Mouse (Mus musculus): ENCODE measurements around the gene Slc3a1. TPM values are rescaled to one million over a fixed set of nuclear protein-coding genes. Genes with fewer than 3 reads are reported as not detected.

Slc3a1 gene
- 1.6 and 2.2 TPM in 2 replicates for polyA plus RNA-seq (2014; fragmentation: Nextera tagmentation; extraction: Ambion mirVana)

DNA sequence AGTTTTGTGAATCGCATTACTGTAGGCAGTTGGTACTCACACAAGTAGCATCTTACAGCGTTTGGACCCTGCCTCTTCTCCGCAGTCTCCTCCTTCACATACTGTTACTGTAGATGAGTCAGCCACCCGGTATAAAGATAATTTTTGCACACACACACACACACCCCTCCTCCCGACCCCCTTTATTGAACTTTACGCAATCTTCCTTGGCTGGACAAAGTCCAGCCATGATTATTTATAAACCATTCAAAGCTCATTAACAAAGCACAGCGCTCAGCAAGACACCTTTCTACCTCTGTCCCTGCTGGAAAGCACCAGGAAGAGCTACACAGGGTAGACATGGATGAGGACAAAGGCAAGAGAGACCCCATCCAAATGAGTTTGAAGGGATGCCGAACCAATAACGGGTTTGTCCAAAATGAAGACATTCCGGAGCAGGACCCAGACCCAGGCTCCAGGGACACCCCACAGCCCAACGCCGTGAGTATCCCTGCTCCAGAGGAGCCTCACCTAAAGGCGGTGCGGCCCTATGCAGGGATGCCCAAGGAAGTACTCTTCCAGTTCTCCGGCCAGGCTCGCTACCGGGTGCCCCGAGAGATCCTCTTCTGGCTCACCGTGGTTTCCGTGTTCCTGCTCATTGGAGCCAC lies at the start of gene Slc3a1:
TSS of gene Slc3a1 (plus strand) at position 284 of the 647 bp plus-strand sequence.
- Histone ChIP-seq H3K4me3 (ENCODE audit: low read depth, low read length) (no peak within 1 kb of the TSS), H3K27ac (ENCODE audit: low read depth) (no peak within 1 kb of the TSS), H3K4me1 (replicated peaks; ENCODE audit: control insufficient read depth, insufficient read depth, low read length) (no peaks in the 10 kb centered on the region), H3K4me2 (ENCODE audit: low read length) (no peak within 1 kb of the TSS), H3K36me3 (ENCODE audit: control insufficient read depth, insufficient read depth, low read length) (no peaks in the 10 kb centered on the region), H3K27me3 (replicated peaks; ENCODE audit: control insufficient read depth, insufficient read depth, low read length) (no peaks in the 10 kb centered on the region), H3K9me3 (ENCODE audit: control insufficient read depth, low read length) (no peaks in the 10 kb centered on the region), H3K9ac (ENCODE audit: low read length) (no peak within 1 kb of the TSS)
- ATAC-seq (replicated peaks; ENCODE audit: low FRiP score, low TSS enrichment, low read depth) = no peak; the same call in 1 of the 2 replicates
- DNase-seq (ENCODE audit: low spot score) = peak; percentile 51
- WGBS = 86% methylated on average over 20 of the region's 20 CpGs

DNA sequence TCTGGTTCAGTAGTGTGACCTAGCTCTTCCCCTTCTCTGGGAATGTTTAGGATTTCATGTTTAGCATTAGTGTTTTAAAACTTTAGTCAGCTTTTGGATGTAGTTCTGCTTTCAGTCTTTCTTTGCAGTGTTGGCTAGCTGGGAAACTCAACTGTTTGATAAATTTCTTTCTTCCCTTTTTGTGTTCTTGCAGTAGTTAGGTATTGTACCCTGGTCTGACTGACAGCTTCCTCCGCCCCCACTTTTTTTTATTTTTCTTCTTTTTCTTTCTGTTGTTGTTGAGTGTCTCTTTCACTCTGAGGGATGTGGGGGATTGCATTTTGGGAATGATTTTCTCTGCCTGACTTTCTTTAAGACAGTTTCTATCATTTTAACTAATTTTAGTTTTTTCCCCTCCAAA lies 46.5 kb upstream of the Slc3a1 start:
- DNase-seq (ENCODE audit: low spot score) (no peak), ATAC-seq (replicated peaks; ENCODE audit: low FRiP score, low TSS enrichment, low read depth) (no peak)
- Histone ChIP-seq H3K4me3 (ENCODE audit: low read depth, low read length) (no peak overlapping the region), H3K27me3 (replicated peaks; ENCODE audit: control insufficient read depth, insufficient read depth, low read length) (no peaks in the 10 kb centered on the region), H3K9me3 (ENCODE audit: control insufficient read depth, low read length) (0 out of 2 replicates have a peak, but pooled peaks cover 5% of the 10 kb centered on the region), H3K4me2 (ENCODE audit: low read length) (no peak overlapping the region), H3K27ac (ENCODE audit: low read depth) (no peak overlapping the region), H3K4me1 (replicated peaks; ENCODE audit: control insufficient read depth, insufficient read depth, low read length) (0 out of 2 replicates have a peak, but pooled peaks cover 7% of the 10 kb centered on the region), H3K36me3 (ENCODE audit: control insufficient read depth, insufficient read depth, low read length) (no peaks in the 10 kb centered on the region; the same call in 1 of the 2 replicates), H3K9ac (ENCODE audit: low read length) (no peak overlapping the region)
- WGBS = 88% methylated on average over 1 of the region's 1 CpGs

DNA sequence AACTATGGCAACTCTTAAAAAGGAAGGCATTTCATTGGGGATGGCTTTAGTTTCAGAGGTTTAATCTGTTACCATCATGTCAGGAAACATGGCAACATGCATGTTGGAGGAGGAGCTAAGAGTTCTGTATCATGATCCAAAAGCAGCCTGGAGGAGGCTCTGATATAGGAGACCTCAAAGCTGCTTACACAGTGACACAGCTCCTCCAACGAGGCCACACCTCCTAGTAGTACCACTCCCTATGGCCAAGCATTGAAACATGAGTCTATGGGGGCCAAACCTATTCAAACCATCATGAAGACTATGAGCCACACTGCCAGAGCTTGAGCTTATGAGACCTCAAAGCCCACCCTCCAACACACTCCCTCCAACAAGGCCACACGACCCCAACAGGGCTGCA lies 45.4 kb upstream of the Slc3a1 start:
- DNase-seq (ENCODE audit: low spot score) (peak; percentile 41), ATAC-seq (replicated peaks; ENCODE audit: low FRiP score, low TSS enrichment, low read depth) (no peak)
- Histone ChIP-seq H3K27ac (ENCODE audit: low read depth) (no peak overlapping the region), H3K9ac (ENCODE audit: low read length) (no peak overlapping the region), H3K4me1 (replicated peaks; ENCODE audit: control insufficient read depth, insufficient read depth, low read length) (0 out of 2 replicates have a peak, but pooled peaks cover 7% of the 10 kb centered on the region), H3K36me3 (ENCODE audit: control insufficient read depth, insufficient read depth, low read length) (no peaks in the 10 kb centered on the region; the same call in 1 of the 2 replicates), H3K4me2 (ENCODE audit: low read length) (no peak overlapping the region), H3K4me3 (ENCODE audit: low read depth, low read length) (no peak overlapping the region), H3K27me3 (replicated peaks; ENCODE audit: control insufficient read depth, insufficient read depth, low read length) (no peaks in the 10 kb centered on the region), H3K9me3 (ENCODE audit: control insufficient read depth, low read length) (0 out of 2 replicates have a peak, but pooled peaks cover 5% of the 10 kb centered on the region)
- 82% methylated on average over 2 of the region's 2 CpGs for WGBS

DNA sequence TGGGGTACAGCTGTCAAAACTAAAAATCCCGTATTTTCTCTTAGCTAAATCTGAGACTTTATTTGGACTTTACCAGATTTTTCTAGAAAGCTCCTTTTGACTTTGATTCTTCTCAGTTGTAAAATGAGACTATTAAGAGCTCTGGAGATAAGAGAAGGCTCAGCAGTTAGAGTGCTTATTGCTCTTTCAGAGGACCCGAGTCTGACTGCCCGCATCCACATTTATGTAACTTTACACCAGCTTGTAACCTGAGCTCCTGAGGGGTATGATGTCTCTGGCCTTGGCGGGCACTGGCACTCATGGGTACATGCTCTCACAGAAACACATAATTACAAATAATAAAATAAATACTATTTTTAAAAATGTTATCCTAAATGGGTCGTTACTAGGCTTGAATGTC lies 41.8 kb upstream of the Slc3a1 start:
- no peak for ATAC-seq (replicated peaks; ENCODE audit: low FRiP score, low TSS enrichment, low read depth)

DNA sequence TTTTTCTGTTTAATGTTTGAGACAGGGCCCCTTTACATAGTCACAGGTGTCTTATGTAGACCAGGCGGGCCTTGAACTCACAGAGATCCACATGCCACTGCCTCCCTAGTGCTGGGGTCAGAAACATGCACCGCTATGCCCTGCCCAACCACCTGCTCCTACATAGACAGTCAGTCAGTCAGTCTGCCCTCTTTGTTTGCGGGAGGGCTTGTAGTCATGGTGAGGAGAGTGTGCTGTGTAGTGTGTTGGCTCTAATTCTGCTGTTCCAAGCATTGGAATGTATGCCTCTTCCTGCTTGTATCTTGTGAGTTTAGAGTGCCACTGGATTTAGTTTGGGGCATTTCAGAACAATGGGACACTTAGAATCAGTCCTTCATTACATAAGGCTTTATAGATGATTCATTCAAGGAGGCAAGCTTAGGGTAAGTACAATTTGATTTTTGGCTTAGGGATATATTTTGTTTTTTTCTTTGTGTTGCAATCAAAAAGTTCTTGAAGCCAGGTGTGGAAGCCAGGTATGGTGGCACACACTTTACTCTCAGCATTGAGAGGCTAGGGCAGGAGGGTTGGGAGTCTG lies 40.3 kb upstream of the Slc3a1 start:
- H3K9me3 ChIP-seq (ENCODE audit: control insufficient read depth, low read length) = no peaks in the 10 kb centered on the region
- no peak for ATAC-seq (replicated peaks; ENCODE audit: low FRiP score, low TSS enrichment, low read depth)

More for the DNA sequence above, 41.8 kb upstream of the Slc3a1 start:
- Histone ChIP-seq H3K4me3 (ENCODE audit: low read depth, low read length) (no peak overlapping the region), H3K27me3 (replicated peaks; ENCODE audit: control insufficient read depth, insufficient read depth, low read length) (no peaks in the 10 kb centered on the region), H3K9me3 (ENCODE audit: control insufficient read depth, low read length) (no peaks in the 10 kb centered on the region), H3K36me3 (ENCODE audit: control insufficient read depth, insufficient read depth, low read length) (no peaks in the 10 kb centered on the region), H3K4me2 (ENCODE audit: low read length) (no peak overlapping the region), H3K27ac (ENCODE audit: low read depth) (no peak overlapping the region), H3K4me1 (replicated peaks; ENCODE audit: control insufficient read depth, insufficient read depth, low read length) (0 out of 2 replicates have a peak, but pooled peaks cover 7% of the 10 kb centered on the region), H3K9ac (ENCODE audit: low read length) (no peak overlapping the region)
- WGBS = 37% methylated on average over 5 of the region's 5 CpGs
- DNase-seq (ENCODE audit: low spot score) = no peak

DNA sequence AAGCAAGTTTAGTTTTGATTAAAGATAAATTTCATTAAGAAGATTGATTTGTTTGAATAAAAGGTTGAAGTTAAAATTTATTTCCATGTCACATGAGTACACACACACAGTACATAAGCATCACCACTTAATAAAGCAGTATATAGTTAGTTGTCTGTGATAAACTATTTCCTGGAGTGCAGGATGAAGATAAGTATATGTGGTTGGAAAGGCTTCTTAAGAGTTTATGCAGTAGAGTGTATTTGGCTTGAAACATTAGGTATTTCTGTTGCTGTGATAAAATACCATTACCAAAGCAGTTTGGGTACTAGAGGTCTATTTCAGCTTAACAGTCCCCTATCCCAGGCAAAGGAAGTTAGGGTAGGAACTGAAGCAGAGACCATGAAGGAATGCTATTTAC lies 39.7 kb upstream of the Slc3a1 start:
- Histone ChIP-seq H3K4me2 (ENCODE audit: low read length) (no peak overlapping the region), H3K4me1 (replicated peaks; ENCODE audit: control insufficient read depth, insufficient read depth, low read length) (0 out of 2 replicates have a peak, but pooled peaks cover 7% of the 10 kb centered on the region), H3K4me3 (ENCODE audit: low read depth, low read length) (no peak overlapping the region), H3K9ac (ENCODE audit: low read length) (no peak overlapping the region), H3K36me3 (ENCODE audit: control insufficient read depth, insufficient read depth, low read length) (peaks cover 4% of the 10 kb centered on the region; the same call in 1 of the 2 replicates), H3K27me3 (replicated peaks; ENCODE audit: control insufficient read depth, insufficient read depth, low read length) (no peaks in the 10 kb centered on the region), H3K27ac (ENCODE audit: low read depth) (no peak overlapping the region), H3K9me3 (ENCODE audit: control insufficient read depth, low read length) (no peaks in the 10 kb centered on the region)
- DNase-seq (ENCODE audit: low spot score) (no peak), ATAC-seq (replicated peaks; ENCODE audit: low FRiP score, low TSS enrichment, low read depth) (no peak)

More for the DNA sequence above, 40.3 kb upstream of the Slc3a1 start:
- Histone ChIP-seq H3K9ac (ENCODE audit: low read length) (no peak overlapping the region), H3K27me3 (replicated peaks; ENCODE audit: control insufficient read depth, insufficient read depth, low read length) (no peaks in the 10 kb centered on the region), H3K36me3 (ENCODE audit: control insufficient read depth, insufficient read depth, low read length) (no peaks in the 10 kb centered on the region), H3K4me2 (ENCODE audit: low read length) (no peak overlapping the region), H3K4me3 (ENCODE audit: low read depth, low read length) (no peak overlapping the region), H3K27ac (ENCODE audit: low read depth) (no peak overlapping the region), H3K4me1 (replicated peaks; ENCODE audit: control insufficient read depth, insufficient read depth, low read length) (0 out of 2 replicates have a peak, but pooled peaks cover 7% of the 10 kb centered on the region)
- WGBS = 84% methylated on average over 3 of the region's 3 CpGs
- DNase-seq (ENCODE audit: low spot score) = no peak

DNA sequence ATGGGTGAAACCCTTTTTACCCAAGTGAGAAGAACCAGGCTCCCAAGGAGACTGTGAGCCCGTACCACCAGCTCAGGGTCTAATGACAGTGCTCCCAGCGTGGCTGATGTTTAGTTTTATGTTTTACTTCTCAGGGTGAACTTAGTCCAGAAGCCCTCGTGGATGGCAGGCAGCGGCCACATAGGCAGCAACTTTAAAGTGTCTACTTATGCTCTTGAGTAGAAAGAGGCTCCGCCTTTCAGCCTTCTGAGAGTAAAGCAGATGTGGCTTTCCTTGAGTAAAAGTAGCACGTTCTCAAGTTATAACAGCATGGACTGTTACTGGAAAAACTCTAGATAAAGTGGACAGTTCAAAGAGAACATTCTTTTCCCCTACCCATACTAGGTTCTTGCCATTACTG lies 32.3 kb upstream of the Slc3a1 start:
- H3K36me3 ChIP-seq (ENCODE audit: control insufficient read depth, insufficient read depth, low read length) = peaks cover 24% of the 10 kb centered on the region
- no peaks in the 10 kb centered on the region for H3K9me3 ChIP-seq (ENCODE audit: control insufficient read depth, low read length)
- no peaks in the 10 kb centered on the region for H3K4me1 ChIP-seq (replicated peaks; ENCODE audit: control insufficient read depth, insufficient read depth, low read length)
- no peak overlapping the region for H3K9ac ChIP-seq (ENCODE audit: low read length)
- no peaks in the 10 kb centered on the region for H3K27me3 ChIP-seq (replicated peaks; ENCODE audit: control insufficient read depth, insufficient read depth, low read length)
- H3K4me3 ChIP-seq (ENCODE audit: low read depth, low read length) = no peak overlapping the region
- 50% methylated on average over 6 of the region's 6 CpGs for WGBS
- no peak overlapping the region for H3K4me2 ChIP-seq (ENCODE audit: low read length)
- no peak overlapping the region for H3K27ac ChIP-seq (ENCODE audit: low read depth)
- no peak for DNase-seq (ENCODE audit: low spot score)
- no peak for ATAC-seq (replicated peaks; ENCODE audit: low FRiP score, low TSS enrichment, low read depth)

DNA sequence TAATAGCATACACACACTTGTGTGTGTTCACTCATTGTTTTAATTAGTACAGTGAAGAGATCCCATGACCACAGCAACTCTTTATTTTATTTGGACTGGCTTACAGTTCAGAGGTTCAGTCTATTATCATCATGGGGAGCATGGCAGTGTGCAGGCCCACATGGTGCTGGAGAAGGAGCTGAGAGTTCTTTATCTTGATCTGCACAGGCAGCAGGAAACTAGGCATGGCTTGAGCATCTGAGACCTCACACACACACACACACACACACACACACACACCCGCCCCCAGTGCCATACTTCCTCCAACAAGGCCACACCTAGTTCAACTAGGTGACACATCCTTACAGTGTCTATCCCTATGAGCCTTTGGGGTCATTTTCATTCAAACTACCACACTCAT lies 30.5 kb upstream of the Slc3a1 start:
- DNase-seq (ENCODE audit: low spot score) (peak; percentile 27), ATAC-seq (replicated peaks; ENCODE audit: low FRiP score, low TSS enrichment, low read depth) (no peak)
- no peak overlapping the region for H3K4me2 ChIP-seq (ENCODE audit: low read length)
- H3K9ac ChIP-seq (ENCODE audit: low read length) = no peak overlapping the region
- 95% methylated on average over 1 of the region's 1 CpGs for WGBS
- no peaks in the 10 kb centered on the region for H3K9me3 ChIP-seq (ENCODE audit: control insufficient read depth, low read length)
- no peaks in the 10 kb centered on the region for H3K27me3 ChIP-seq (replicated peaks; ENCODE audit: control insufficient read depth, insufficient read depth, low read length)
- peaks cover 24% of the 10 kb centered on the region for H3K36me3 ChIP-seq (ENCODE audit: control insufficient read depth, insufficient read depth, low read length)
- no peaks in the 10 kb centered on the region for H3K4me1 ChIP-seq (replicated peaks; ENCODE audit: control insufficient read depth, insufficient read depth, low read length)
- H3K4me3 ChIP-seq (ENCODE audit: low read depth, low read length) = no peak overlapping the region
- H3K27ac ChIP-seq (ENCODE audit: low read depth) = no peak overlapping the region

Data from intestine, embryonic 14.5 days (tissue).